Mouse (Mus musculus) Muller cell, postnatal 12 days (primary cell): Measurements from ENCODE around the gene Eml1.

Experiments used
- DNase-seq: peaks from one replicate; pipeline ENCODE4 v3.0.0-alpha.2; 2015; ENCODE audit errors: inconsistent ontology term

The Eml1 gene

DNA sequence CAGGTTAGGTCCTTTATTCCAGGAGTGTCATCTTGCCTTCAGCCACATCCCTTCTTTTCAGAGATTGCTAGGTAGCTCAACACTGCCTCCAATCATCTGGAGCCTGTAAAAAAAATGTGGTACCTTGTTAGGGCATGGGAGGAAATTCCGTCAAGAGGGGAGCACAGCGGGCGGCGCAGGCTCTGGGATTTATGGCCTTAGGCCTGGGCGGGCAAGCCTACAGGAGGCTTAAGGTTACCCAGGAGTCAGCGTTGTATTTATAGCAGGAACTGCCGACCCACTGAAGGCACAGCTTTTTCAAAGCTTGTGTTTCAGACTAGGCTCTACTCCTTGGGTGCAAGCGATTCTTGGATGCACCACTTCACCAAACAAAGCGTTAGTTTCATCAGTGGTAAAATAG is 2.9 kb downstream of the Eml1 start:
- no peak for DNase-seq

DNA sequence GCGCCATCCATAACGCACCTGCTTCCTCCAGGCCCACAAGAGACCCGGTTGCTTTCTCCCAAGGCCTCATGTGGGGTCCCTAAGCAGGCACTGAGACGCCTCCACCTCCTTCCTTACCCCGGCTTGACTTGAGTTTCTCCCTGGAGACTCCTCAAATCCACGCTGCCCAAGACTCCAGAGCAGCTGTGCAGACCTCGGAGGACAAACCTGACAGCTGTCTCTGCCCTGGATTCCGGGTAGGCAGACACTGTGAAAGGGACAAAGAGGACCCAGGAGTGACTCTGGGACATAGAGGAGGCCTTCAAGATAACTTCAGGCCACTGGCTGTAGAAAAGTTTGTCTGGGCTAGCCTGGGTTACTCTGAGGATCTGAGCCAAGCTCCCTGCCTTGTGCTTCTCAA is 3.9 kb downstream of the Eml1 start:
- no peak for DNase-seq

DNA sequence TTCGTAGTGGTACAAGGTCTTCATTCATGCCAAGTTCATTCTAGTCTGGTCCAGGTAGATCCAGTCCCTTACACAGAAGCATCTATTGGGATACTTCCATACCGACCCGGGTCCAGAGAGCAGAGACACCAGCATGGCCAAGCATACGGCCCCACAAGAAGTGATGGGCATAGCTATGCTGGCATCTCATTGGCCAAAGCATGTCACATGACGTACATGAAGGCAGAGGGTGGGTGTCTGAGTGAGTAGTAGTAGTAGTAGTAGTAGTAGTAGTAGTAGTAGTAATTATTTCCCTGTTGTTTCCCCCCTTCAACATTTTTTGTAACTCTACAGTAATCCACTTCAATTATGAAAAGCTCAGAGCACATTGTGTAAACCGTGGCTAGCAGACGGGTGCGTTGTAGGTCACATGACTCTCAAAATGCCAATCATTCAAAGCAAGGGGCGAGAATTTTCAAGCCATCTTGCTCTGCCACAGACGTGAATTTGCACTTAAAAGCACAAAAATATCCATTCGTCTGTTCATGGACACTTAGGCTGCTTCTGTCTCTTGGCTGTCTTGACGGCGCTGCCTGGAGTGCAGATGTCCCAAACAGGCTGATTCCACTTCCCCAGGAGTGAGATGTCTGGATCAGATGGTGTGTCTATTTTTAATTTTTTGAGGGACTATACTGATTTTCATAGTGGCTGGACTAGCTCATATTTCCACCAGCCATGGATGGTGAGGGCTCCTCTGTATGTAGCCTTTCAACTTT is 7.8 kb downstream of the Eml1 start:
- DNase-seq, result no peak

DNA sequence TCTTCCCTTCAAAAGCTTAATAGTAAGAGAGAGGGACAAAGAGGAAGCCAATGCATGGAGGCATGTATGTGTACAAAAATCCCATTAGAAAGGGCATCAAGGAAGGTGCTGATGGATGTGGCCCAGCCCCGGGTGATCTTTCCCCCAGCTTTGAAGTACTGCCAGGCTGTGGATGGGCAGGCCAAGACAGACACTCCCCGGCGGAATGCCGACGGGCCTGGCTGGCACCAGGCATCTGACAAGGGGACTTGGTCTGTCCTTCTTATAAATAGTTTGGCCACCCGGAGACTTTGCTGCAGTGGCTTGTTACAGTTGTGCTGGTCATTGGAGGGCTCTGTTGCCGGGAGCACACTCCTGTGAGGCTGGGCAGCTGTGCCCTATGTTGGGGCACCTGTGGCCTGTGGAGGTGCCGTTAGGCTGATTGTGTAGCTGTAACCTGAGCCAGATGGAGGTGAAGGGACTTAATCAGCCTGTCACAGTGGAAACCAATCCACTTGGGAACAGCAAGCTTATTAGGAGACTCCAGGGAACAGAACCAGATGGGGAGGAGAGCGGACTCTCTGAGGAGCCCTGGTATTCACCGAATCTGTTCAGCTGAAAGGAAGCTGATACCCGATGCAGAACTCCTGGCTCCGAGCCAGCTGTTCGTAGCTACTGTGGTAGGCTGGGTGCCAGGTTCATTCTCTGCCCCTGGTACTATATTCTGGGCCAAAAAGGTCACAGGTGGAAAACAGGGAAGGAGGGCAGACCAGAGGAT is 15.9 kb downstream of the Eml1 start:
- peak; percentile 56 for DNase-seq

DNA sequence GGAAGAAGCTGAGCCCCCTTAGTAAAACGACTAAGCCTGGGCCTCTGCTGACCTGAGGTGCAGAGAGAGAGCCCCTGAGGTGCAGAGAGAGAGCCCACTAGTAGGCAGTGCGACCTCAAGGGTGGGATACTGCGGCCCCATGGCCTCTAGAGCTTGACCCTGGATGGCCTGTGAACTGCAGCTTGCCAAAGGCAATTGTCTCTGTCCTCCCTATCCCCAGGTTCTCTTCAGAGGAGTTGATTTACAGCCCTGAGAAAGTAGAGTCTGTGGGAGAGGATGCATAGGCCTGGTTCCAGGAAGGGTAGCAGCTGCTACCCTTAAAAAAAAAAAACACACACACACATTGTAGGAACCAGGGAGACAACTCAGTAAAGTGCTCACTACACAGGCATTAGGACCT is 19.0 kb downstream of the Eml1 start:
- no peak for DNase-seq

DNA sequence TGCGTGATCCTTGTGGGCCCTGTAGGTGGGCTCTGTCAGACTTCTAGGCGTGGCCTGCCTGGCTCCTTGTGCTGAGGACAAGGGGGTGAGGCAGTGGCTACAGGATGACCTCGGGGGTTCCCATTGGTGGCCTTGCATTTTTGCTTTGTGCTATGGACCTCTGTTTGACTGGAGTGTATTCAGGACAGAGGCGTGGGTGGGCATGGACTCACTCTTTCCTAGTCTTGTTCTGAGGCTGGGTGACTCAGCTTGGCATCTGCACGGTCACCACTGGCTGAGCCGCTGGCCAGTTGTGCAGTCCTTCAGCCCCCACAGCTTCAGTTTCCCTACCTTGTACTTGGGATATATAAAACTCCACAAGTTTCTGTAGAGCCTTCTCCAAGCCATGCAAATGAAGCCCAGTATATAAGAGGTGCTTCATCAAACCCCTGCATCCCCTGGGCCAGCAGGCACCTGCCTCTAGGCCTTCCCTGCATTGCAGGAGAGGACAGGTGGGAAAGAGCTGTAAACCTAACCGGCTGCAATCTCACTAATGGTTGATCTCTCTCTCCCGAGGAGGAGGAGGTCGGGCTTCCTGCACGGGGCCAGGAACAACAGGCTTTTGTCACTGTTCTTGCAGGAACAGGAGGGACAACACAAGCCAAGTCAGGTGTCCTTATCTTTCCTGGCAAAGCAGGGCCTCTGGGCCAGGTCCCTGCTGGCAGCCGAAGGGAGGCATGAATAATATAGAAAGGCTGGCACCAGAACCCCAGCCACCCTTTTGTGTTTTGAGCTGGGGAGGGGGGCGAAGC is 21.7 kb downstream of the Eml1 start:
- DNase-seq, result peak; percentile 48

DNA sequence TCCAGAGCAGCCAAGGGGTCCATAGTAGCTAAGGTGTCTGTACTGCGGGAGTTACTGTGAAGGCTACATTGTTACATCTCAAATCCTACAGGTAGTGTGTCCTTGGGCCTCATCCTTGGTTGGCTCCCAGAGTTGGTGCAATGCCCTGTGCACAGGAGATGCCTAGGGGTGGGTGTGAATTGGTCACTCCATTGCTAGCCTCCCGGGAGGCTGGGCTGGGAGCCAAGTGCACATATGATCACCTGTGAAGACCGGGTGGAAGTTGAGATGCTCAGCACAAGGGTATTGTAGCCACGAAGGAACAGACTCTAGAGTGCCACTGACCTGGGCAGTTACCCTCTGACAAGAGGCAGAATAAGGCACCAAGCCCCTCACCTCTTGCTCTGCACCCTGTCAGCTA is 22.3 kb downstream of the Eml1 start:
- DNase-seq, result no peak

DNA sequence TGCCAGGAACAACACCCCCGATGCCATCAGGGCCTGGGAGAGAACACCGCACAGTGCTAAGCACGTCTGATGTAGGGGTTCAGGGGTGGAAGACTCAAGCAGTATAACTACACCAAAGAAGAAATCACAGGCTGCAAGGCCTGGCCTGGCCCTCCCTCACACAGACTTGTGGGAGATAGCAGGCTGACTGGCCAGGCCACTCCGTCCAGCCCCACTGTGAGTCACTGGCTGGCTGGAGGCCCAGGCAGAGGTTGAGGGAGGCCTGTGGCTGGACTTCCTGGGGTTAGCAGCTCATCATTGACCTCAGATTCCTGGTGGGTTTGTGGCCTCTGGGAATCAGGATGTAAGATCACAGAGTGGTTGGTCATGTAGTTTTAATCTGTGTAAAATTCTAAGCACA is 22.9 kb downstream of the Eml1 start:
- DNase-seq, result peak; percentile 97

DNA sequence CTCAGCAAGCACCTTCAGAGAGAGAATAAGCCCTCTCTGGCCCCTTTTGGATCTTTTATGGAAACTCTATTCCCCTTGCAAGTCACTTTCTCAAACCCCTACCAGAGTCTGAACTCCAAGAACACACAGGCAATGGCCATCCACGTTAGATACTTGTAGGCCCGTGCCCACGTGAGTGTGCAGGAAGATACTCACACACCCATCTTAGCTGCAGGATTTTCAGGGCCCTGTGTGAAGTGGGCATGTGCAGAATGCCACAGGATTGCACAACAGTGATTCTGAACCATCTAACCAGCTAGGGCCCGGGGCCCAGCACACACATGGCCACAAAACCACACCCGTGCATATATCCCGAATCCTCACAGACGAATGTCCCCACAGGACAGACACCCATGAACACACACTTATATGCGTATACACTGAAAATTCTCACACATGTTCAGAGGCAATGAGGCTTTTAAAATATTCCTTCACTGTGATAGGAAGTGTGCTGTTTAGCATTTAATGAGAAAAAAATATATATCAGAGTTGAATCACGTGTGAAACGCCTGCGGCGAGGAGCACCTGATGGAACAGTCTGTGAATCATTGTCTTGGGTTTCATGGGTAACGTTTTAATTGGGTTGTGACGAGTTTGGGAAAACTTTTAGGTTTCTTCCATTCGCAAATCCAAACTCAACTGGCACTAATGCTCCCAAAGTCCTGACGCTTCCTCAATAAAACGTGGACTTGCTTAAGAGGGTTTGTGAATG is 24.0 kb downstream of the Eml1 start:
- no peak for DNase-seq

DNA sequence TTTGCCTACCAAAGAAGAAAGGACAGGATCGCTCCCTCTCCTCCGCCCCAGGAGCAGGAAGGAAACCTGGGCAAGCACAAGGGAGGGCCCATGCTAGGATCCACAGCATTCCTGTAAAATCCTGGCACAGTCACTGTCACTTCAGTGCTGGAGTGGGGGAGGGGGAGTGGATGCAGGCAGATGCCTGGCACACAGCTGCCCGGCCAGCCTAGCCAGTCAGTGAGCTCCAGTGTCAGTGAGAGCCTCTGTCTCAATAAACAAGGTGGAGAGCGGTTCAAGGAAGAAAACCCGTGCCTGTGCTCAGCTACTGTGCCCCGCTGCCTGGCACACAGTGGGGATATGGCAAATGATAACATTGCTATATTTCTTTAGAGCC is 24.5 kb downstream of the Eml1 start:
- no peak for DNase-seq

DNA sequence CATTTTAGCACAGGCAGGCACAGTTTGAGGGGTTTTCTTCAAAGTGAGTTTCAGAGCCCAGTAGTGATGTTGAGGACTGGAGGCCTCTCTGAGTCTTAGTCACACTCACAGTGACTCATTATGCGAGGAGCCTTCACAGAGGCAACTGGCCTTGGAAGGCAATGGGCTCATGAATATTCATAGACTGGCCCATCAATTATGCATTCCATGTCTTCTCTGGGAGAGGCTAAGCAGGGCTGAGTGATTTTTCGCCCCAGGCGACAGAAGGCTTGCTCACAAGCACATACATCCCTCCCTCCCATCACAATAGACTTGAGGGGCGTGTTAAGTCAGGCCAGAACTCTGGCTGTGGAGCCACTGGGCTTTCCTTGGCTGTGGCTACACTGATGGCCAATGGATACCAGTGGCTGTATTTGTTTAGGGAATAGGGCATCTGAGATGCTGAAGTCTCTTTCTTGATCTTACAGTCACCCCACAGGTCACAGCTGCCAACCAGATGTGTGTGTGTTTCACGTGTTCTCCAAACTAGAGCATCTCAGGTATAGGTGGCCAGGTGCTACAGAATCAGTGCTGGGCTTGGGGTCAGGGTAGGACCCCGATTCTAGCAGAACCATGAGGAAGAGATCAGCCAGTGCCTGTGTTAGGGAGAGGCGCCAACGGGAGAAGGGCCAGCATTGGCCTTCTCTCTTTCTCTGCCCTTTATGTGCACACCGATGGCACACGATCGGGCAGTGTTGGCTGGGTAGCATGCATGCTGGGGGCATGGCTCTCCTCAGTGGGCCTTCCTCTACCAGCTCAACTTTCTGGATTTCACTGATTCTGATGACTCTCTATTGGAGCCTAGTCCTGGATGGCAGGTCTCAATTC is 25.6 kb downstream of the Eml1 start:
- DNase-seq, result peak; percentile 96

DNA sequence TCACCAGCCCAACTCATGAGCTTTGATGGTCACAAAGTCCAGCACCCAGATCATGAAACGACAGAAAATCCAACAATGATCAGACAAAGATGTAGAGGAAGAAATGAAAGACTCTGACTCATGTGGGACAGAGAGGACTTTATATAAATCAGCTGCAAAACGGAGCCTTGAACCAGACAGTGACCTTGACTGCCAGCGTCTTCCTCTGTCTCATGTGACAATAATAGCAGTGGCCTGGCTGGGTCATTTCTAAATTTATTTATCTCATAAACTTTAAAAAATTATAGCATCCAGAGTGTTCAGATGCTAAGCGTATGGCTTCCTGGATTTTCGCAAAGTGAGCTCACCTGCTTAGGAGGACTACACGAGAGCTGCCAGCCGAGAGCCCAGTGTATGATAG is 27.9 kb downstream of the Eml1 start:
- DNase-seq, result no peak

DNA sequence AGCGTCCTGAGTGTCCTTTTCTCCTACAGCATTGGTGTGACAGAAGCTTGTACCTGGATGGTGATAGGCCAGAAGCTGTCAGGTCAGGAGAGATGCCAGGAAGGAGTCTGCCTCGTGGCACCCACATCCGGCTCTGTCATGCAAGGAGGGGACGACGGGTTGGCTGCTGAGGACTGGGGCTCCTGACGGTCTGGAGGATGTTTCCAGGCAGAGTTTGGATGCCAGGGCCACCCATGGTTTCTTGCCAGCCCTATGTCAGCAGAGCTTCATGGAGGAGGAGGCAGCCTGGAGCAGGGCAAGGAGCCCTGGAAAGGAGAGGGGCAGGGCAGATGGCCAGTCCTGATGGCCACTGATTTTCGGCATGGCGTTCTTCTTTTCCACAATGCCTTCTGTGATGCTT is 28.4 kb downstream of the Eml1 start:
- DNase-seq, result no peak

DNA sequence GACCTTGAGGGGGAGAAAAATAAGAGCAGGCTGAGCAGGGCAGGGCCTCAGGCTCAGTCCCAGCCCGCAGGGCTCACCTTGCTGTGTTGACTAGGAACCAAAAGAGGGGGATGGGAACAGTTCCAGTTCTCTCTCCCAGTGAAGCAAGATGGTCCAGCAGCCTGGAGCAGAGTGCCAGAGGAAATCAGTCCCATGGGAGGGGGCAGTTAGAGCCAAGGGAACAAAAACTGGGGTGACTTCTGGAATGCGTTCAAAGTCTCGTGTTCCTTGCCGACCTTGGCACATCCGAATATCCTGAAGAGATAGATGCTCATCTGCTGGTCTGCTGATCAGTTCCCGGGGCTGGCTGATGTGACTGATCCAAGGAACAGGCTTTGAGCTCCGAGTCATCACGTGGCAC is 30.2 kb downstream of the Eml1 start:
- no peak for DNase-seq

DNA sequence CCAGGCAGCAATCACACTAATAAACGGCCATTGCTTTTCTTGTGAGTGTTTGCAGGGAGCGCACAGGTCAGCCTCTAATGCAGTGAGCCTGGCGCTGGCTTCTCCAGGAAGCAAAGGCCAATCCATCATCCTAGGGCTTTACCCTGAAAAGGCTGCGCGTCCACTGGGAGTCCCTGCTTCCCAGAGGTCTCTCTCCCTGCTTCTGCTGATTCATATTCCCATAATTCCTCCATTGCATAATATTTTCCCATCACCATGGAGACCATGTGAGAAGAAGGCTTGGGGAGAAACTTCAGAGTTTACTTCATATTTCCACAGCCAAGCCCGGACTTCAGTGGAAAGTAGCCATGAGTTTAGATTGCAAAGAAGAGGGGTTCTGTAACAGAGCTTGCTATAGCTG is 33.2 kb downstream of the Eml1 start:
- peak; percentile 61 for DNase-seq

DNA sequence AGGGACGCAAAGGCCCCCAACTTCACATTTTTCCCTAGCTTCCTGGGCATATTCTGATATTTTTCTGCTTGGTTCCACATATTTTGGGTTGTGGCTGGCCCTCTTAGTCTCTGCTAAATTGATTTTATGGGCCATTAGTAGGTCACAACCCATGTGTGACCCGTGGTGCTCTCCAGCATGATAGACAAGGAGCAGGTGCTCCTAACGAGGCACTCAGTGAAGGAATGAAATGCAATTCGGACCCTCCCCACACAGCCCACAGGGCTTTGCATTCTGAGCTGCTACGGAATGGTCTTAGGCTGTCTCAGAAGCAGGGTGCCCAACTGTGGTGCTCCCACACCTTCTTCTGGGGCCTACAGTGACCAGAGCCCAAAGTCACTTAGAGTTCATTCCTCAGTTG is 38.3 kb downstream of the Eml1 start:
- no peak for DNase-seq

DNA sequence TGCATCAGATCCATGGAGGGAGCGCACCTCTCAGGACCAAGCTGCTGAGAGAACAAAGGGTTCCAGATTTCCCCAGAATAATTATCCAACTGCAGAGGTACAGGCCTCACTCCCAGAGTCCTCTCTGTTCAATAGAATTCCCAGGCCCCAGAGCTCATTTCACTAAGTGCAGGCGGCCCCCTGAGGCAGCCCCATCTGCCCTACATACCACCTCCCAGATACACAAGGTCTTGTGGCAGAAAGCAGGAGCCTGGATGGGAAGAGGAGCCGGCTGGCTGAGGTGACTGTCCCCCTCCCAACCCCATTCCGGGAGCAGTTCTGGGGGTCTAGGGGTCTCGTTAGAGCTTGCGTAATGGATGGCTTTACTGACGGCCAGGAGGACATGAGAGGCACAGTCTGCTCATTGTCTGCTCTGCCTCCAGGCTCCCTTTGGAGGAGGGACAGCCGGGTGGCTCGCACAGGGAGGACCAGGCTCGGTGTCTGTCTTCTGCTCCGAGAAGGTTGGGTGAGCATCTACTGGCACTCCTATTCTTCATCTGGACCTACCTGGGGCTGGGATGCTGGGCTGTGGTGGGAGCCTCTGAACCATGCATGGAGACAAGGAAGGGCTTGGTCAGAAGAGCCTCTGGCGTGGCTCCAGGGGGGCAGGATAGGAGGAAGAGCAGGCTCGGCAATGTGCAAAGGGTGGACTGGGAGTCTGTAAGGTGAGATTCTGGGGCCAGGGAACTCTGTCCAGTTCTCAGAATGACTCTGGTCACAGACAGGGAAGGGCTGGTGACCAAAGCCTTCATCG is 39.9 kb downstream of the Eml1 start:
- no peak for DNase-seq

DNA sequence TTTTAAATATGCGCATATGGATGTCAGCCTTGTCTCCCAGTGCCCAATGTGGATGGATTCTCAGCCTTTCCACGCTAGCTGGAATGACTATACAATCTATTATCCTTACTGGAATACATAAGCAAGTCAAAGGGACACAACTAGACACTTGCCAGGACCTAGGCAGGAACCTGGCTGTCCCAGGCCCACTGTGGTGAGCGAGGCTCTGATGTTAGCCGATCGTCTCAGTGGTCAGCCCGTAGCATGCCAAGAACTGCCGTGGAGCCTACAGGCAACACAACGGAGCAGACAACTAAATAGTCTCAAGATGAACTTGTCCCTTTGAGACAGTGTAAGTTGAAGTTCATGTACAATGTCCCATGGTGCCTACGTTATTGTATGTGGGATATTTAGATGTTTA is 44.2 kb downstream of the Eml1 start:
- no peak for DNase-seq

DNA sequence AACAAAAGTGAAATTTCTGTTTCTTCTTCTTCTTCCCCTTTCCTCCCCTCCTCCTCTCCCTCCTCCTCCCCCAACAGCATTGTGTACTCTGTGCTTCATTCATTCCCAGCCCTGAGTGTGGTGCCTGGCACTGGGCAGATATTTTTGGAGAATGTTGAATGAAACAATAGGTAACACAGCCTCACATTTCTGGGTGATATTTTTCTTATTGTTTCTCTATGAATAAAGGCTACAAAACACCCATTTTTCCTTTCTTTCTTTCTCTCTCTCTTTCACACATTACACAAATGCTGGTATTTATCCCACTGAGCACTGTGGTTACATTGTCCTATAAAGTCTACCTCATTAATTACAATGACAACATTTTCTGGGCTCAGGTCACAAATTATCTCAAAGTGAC is 48.8 kb downstream of the Eml1 start:
- peak; percentile 54 for DNase-seq

DNA sequence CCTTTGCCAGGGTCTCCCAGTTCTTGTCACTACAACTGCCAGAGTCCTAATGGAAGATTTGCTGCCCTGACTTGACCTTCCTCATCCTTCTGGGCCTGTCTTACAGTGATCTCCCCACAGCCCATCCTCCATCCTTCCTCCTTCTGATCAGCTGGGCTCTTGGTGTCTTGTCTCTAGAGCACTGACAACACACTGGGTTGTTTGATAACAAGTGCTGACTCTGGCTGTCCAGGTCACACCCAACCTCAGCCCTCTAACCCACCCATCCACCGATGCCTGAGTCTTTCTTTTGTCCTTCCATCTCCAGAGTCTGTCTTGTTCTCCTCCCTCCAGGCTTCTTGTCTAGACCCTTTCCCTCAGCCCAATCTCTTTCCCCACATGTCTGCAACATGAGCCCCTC is 50.7 kb downstream of the Eml1 start:
- no peak for DNase-seq
